Mouse (Mus musculus): Measurements from ENCODE around the gene Prrg2.

DNA sequence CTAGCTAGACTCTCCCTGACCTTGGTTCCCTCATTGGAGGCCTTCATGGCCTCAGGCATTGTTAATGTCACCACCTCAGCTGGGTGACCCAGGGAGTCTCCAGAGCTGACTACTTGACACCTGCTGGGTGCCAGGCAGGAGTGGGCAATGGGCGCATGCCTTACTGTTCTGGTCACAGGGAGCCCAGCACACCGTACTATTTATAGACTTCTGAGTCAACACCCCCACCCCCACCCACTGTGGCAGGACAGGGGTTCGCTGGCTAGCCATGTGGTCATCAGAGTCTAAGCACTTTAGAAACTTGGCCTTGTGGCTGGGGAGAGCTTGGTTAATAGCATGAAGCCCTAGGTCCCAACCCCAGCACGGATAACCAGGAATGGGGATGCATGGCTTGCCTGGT lies 12.9 kb upstream of the Prrg2 start:
- TF ChIP-seq GATA1 (IDR thresholded peaks at IDR 0.05; ENCODE audit: low read length) (no peak), TAL1 (IDR thresholded peaks at IDR 0.05; ENCODE audit: low read length) (no peak)
